Mouse (Mus musculus) ES-E14 (cell line): ENCODE measurements around the gene Cd22. TPM values are rescaled to one million over a fixed set of nuclear protein-coding genes. Genes with fewer than 3 reads are reported as not detected.

Experiments
- DNase-seq: peaks from one replicate; pipeline ENCODE4 v3.0.0-alpha.2; 2013; ENCODE audit warnings: low read depth, low spot score
- H3K27ac ChIP-seq: 2 replicates; pipeline ENCODE4 v1.5.1; 2012; ENCODE audit warnings: low read depth, mild to moderate bottlenecking, low read length, moderate library complexity, mixed read lengths; ENCODE audit not compliant: poor library complexity, insufficient read depth, severe bottlenecking
- H3K36me3 ChIP-seq: 2 replicates; pipeline ENCODE4 v1.6.1; 2012; ENCODE audit warnings: mild to moderate bottlenecking, low read length, moderate library complexity, mixed read lengths; ENCODE audit not compliant: control insufficient read depth, poor library complexity, insufficient read depth, severe bottlenecking
- H3K4me1 ChIP-seq, 2 experiments: fragments of 150-350 bp in 1 of 2; sonication (generic) in 1 of 2; 2 replicates each; pipeline ENCODE4 v1.6.1; 2012; ENCODE audit warnings: low read length in 2 of 2, mild to moderate bottlenecking in 1 of 2, mixed read lengths in 1 of 2; ENCODE audit not compliant: control insufficient read depth in 2 of 2, insufficient read depth in 2 of 2, poor library complexity in 1 of 2
- H3K4me3 ChIP-seq, 2 experiments: fragments of 150-350 bp in 1 of 2; sonication (generic) in 1 of 2; 2 replicates each; pipeline ENCODE4 v1.5.1; 2012; ENCODE audit warnings: low read length in 2 of 2, low read depth in 1 of 2, mild to moderate bottlenecking in 1 of 2, mixed read lengths in 1 of 2; ENCODE audit not compliant: insufficient read depth in 1 of 2, poor library complexity in 1 of 2, severe bottlenecking in 1 of 2
- H3K9ac ChIP-seq: 2 replicates; pipeline ENCODE4 v1.6.1; 2012; ENCODE audit warnings: low read depth, mild to moderate bottlenecking, low read length, mixed read lengths; ENCODE audit not compliant: poor library complexity, insufficient read depth, severe bottlenecking
- H3K9me3 ChIP-seq: fragments of 150-350 bp; sonication (generic); 2 replicates; pipeline ENCODE4 v1.6.1; 2012; ENCODE audit warnings: low read depth, mild to moderate bottlenecking, low read length; ENCODE audit not compliant: control insufficient read depth, insufficient read depth
- CHD2 ChIP-seq: IDR thresholded peaks from 2 replicates; pipeline ENCODE4 v1.6.1; 2014; ENCODE audit warnings: mild to moderate bottlenecking, low read depth, low read length, inconsistent platforms
- HCFC1 ChIP-seq: IDR thresholded peaks from 2 replicates; pipeline ENCODE4 v1.6.1; 2012; ENCODE audit warnings: low read length, inconsistent platforms, borderline replicate concordance; ENCODE audit not compliant: insufficient read depth
- MAFK ChIP-seq: IDR thresholded peaks from 2 replicates; pipeline ENCODE4 v1.6.1; 2014; ENCODE audit warnings: mild to moderate bottlenecking, low read depth, low read length, inconsistent platforms; ENCODE audit not compliant: insufficient read depth
- ZC3H11A ChIP-seq: IDR thresholded peaks from 2 replicates; pipeline ENCODE4 v1.6.1; 2012; ENCODE audit warnings: low read depth, mild to moderate bottlenecking, inconsistent platforms, low read length, borderline replicate concordance
- ZNF384 ChIP-seq: IDR thresholded peaks from 2 replicates; pipeline ENCODE4 v1.6.1; 2012; ENCODE audit warnings: low read depth, low read length, inconsistent platforms
- in situ Hi-C, 2 experiments: fragments of 600-800 bp; cut with MboI; formaldehyde crosslinking; loops; one replicate each; pipeline ENCODE4 v1.15.1; 2025; ENCODE audit warnings: low sequenced_read_pairs in 2 of 2, inconsistent platforms in 1 of 2; ENCODE audit not compliant: unreplicated experiment in 2 of 2
- total RNA-seq: library from RNA; depleted of rRNA; stranded (reverse); fragments of 300-350 nt; gene quantifications from 2 replicates; pipeline ENCODE4 v1.2.3, GENCODE M21; 2012

Cd22 gene
- total RNA-seq, 1 experiment = 0.45 TPM

DNA sequence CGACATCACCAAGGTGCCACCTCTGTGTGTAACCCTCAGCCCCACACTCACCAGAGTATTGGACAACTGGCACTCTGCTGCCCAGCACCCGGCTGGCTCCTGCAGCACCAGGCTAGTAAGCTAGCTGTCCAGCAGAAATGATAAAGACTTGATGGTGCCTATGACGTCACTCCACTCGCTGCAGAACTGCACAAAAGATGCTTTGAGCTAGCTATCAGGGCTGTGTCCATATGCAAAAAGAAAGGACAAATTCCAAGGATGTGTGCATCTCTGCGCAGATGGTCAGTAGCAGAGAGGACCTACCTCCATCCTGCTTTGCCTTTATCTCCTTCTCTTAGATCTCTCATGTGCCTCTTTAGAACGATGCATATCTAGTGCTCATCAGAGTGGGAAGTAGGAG, 24.1 kb downstream of the Cd22 start, which contains the start of gene Ffar3:
Gene Ffar3, minus strand, starts transcription at position 101 of the 400 bp plus-strand sequence.
- H3K36me3 ChIP-seq = no peaks in the 10 kb centered on the region
- no peaks in the 10 kb centered on the region for H3K9me3 ChIP-seq
- no peak within 1 kb of the TSS for H3K27ac ChIP-seq
- H3K4me3 ChIP-seq = peak within 1 kb of the TSS; percentile 48 to 49
- TF ChIP-seq MAFK = no peak
- TF ChIP-seq CHD2 = no peak
- TF ChIP-seq ZC3H11A = no peak
- no peak for TF ChIP-seq HCFC1
- TF ChIP-seq ZNF384 = no peak
- in situ Hi-C loops = no loop called here
- peak within 1 kb of the TSS; percentile 16; the same call in 1 of the 2 replicates for H3K9ac ChIP-seq
- peaks cover 0 to 16% of the 10 kb centered on the region in 2 experiments; a peak in 1 of 4 replicates for H3K4me1 ChIP-seq
- no peak for DNase-seq

DNA sequence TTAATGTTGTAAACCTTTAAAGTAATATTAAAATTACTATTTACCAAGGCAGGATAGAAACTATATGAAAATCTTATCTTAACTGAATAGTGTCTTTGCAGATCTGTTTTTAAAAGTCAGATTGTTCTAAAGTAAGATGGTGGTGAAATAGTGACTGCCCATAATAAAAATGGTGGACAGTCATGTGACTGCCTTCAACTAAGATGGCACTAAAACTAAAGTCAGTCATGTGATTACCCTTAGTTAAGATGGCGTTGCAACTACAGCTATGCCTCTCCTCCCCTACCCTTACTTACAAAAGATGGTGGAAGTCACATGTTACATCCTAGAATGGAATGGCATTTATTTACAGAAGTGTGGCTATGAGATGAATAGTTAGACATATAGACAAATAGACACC, 28.7 kb downstream of the Cd22 start:
- Histone ChIP-seq H3K27ac (no peak overlapping the region), H3K9me3 (no peaks in the 10 kb centered on the region), H3K9ac (no peak overlapping the region), H3K4me3 (no peak overlapping the region), H3K4me1 (peaks cover 0 to 16% of the 10 kb centered on the region in 2 experiments; a peak in 2 of 4 replicates), H3K36me3 (no peaks in the 10 kb centered on the region; the same call in 1 of the 2 replicates)
- no peak for TF ChIP-seq HCFC1
- TF ChIP-seq ZC3H11A = no peak
- no peak for TF ChIP-seq MAFK
- no peak for TF ChIP-seq CHD2
- no peak for TF ChIP-seq ZNF384
- no peak for DNase-seq
- in situ Hi-C loops = no loop called here

DNA sequence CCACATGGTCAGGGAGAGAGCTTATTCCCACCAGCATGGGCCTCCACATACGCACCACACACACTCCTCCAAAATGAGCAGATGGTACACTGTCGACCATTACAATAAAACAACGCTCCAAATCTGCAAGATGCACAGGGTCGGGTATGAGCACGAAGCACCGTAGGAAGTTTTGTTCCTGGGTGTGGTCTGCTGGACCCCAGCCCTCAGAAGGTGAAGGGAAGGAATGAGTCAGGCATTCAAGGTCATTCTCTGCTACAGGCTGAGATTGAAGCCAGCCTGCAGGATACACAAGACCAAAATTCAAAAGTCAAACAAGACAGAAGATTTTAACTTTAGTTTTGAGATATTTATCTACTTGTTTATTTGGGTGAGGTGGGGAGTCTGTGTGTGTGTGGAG, 32.2 kb downstream of the Cd22 start:
- peaks cover 3 to 22% of the 10 kb centered on the region in 2 experiments; a peak in 3 of 4 replicates for H3K4me1 ChIP-seq
- TF ChIP-seq HCFC1 (no peak), MAFK (no peak), CHD2 (no peak), ZNF384 (no peak), ZC3H11A (no peak)

DNA sequence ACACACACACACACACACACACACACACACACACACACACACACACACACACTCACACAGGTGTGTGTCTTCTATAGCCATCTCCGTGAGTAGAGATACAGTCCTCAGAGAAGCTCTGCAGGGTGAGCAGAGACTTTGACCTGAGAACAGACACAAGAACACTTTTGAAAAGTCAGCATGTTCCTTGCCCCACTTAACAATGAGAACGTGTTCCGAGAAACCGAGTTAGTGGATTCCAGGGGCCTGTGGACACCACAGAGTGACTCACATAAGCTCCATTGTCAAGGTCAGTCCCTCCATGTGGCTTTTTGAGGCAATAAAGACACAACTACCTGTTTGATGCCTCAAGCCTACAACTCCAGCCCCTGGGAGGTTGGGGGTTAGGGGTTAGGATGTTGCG, 32.8 kb downstream of the Cd22 start:
- TF ChIP-seq ZC3H11A (no peak), CHD2 (no peak), ZNF384 (no peak), HCFC1 (no peak), MAFK (no peak)
- no peak for DNase-seq
- in situ Hi-C loops = no loop called here
- no peaks in the 10 kb centered on the region; the same call in 1 of the 2 replicates for H3K36me3 ChIP-seq
- H3K4me3 ChIP-seq = no peak overlapping the region
- H3K9ac ChIP-seq = no peak overlapping the region
- peaks cover 3 to 27% of the 10 kb centered on the region in 2 experiments; a peak in 3 of 4 replicates for H3K4me1 ChIP-seq
- no peaks in the 10 kb centered on the region for H3K9me3 ChIP-seq
- no peak overlapping the region; the same call in 1 of the 2 replicates for H3K27ac ChIP-seq

More for the DNA sequence above, 32.2 kb downstream of the Cd22 start:
- DNase-seq = no peak
- in situ Hi-C loops = no loop called here
- Histone ChIP-seq H3K27ac (no peak overlapping the region; the same call in 1 of the 2 replicates), H3K9me3 (no peaks in the 10 kb centered on the region), H3K4me3 (no peak overlapping the region), H3K9ac (no peak overlapping the region), H3K36me3 (no peaks in the 10 kb centered on the region; the same call in 1 of the 2 replicates)
